Mouse (Mus musculus): ENCODE results near the gene Mrps22.

The Mrps22 gene

DNA sequence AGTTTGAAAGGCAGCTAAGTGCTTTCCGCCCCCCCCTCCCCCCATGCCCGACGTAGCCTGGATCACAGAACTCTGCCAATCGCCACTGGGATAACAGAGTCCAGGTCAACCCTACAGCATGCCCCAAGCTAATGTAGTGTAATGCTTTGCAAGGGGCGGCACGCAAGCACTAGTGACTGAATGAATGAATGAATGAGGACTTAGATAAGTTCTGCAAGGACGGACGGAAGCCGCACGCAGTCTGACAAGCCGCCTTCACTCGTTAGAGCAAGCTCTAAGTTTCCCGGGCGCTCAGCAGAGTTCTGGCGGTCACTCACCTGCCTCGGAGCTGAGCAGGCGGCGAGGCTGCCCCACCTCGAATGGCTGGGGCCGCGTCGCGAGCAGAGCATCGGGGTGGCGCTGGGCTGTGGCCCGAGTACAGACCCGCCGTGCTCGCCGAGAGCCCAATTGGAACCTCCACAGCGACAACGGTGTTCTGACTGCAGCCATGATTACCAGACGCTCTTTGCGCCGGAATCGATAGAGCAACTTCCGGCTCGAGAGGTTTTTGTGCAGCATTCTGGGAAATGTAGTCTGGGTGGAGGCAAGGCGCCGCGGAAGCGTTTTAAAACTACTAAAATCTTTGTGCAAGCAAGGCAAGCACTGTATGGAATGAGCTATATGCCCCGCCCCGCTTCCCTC is at the start of gene Mrps22:
TSS of gene Mrps22 (minus strand) at position 505 of the 681 bp plus-strand sequence.
- peak; percentile 78 to 82 for DNase-seq

DNA sequence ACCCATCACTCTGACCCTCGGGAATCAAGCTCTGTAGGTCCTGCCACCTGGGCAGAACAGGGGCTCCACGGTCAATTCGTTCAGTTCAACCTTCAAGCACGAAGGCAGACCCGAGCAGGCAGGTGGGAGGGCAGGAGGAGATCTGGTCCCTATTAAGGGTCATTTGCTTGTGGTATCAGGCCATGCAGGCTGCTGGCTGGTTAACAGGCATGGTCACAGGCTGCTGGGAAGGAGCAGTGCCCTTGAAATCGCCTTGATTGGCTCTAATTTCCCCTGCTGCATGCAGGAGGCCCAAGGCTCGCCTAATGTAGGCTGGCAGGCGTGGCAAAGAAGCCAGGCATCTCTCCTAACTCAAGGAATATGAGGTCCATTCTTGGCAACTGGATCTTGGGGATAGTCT is 49.1 kb upstream of the Mrps22 start:
- DNase-seq: no peak

DNA sequence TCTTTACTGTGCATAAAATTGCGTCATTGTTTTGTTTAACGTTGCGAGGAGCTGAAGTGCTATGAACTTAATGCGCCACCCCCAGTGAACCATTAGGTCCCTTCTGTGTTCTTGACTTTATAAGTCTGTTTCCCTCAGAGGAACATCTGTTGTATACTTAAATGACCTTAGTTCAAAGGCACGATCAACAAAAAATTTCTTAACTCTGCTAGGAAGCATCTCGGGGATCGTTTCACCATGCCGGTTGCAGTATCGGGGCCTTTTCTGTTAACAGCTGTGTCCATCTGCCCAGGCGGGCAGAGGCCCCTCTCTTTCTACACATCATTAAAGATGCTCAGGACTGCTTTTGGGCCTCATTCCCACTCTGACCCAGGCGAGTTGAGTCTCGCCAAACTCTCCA is 46.0 kb upstream of the Mrps22 start:
- DNase-seq: no peak

- peak; percentile 34 to 35 for DNase-seq
These were observed 44.3 kb upstream of the Mrps22 start for GRCm38 (mm10) chr9:98645750-98646149.

DNA sequence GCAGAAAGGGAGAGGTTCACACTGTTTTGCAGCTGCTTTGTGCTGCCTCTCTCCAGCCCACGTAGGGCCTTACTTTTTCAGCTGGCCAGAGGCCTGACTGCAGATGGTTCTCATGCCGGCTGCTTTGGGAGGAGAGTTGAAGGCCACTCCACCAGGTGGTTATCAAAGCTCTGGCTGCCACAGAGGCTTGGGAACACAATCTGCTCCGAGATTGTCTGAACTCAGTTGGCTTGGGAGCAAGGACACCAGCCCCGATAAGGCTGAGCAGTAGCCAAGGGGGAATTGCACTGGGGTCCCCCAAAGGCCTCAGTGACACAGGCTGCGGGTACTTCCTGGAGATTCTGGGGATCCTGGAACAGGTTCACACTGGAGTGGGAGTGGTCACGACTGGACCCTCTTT is 40.7 kb upstream of the Mrps22 start:
- no peak for DNase-seq

GRCm38 (mm10) chr9:98633287-98634162 is 32.1 kb upstream of the Mrps22 start:
- DNase-seq: no peak

- DNase-seq: no peak
These were observed 27.0 kb upstream of the Mrps22 start for GRCm38 (mm10) chr9:98628480-98628879.

DNA sequence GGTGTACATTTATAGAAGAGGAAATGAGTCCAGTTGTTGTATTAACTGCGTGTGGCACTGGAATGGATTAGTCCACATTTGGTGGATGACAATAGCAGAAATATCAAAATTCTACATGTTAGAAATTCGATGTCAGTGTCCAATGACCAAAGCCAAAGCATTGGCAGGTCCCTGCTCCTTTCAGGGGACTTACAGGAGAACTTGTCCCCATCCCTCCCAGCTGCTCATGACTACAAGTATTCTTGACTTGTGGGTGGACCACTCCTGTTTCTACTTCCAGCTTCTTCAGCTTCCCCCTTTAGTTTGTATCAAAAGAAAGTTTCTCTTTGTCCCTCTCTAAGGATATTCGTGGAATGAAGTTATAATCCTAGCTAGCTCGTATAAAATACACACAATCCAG is 3.4 kb upstream of the Mrps22 start:
- DNase-seq: no peak

GRCm38 (mm10) chr9:98601837-98602359 is 438 bp upstream of the Mrps22 start:
- no peak for DNase-seq

GRCm38 (mm10) chr9:98600094-98600493 is 1.4 kb downstream of the Mrps22 start:
- DNase-seq: no peak

- DNase-seq: no peak
These were observed 17.6 kb downstream of the Mrps22 start for GRCm38 (mm10) chr9:98583852-98584251.

- peak; percentile 98 to 99 for DNase-seq
These were observed 38.0 kb downstream of the Mrps22 start, which contains the start of gene Copb2 for GRCm38 (mm10) chr9:98563137-98564126. Gene Copb2, plus strand, starts transcription at chr9:98563721.

- no peak for DNase-seq
These were observed 57.4 kb downstream of the Mrps22 start for GRCm38 (mm10) chr9:98544042-98544441.

Data from cerebellum, adult 18-20 months (tissue).